In the genomic region with DNA sequence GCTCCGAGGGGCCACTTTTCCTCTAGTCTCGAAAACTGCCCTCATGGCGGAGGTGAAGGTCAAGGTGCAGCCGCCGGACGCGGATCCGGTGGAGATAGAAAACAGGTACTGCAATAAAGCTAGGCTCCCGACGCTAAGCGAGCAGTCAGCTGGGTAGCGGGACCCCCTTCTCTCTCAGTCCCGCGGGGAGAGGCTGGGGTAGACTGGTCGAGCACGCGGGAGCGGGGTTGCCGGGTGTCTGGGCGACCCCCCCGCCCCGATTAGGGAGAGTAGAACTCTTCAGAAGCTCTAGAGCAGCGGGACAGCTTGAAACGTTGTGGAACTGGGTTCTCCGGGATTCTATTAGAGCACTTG, we compare ENCODE assay signal across 8 mouse cellular contexts. TPM values are rescaled to one million over a fixed set of nuclear protein-coding genes. Genes with fewer than 3 reads are reported as not detected.
A peak's percentile ranks its signal among the peaks of the same experiment; 100 is the strongest.
DNase-seq lines count a peak whose midpoint lies in the region; ATAC-seq and TF ChIP-seq lines count a peak whose summit lies in the region.

No protein-coding gene starts in this region.

- H3K4me3 ChIP-seq in spleen, adult 2 months (ENCODE audit: extremely low read depth, insufficient read depth, insufficient read length) = peak overlapping the region; percentile 78
- H3K4me3 ChIP-seq in forebrain, embryonic 12.5 days (replicated peaks) = peak overlapping the region; percentile 94
- H3K4me3 ChIP-seq in liver, embryonic 11.5 days (ENCODE audit: low read depth, low read length) = peak overlapping the region; percentile 88
- peak overlapping the region; percentile 94 for H3K4me3 ChIP-seq in stomach, embryonic 15.5 days (replicated peaks)

- peak overlapping the region; percentile 96 for H3K27ac ChIP-seq in spleen, adult 2 months (ENCODE audit: insufficient read depth, low read length)
- H3K27ac ChIP-seq in forebrain, embryonic 12.5 days = peak overlapping the region; percentile 94
- H3K27ac ChIP-seq in liver, embryonic 11.5 days (ENCODE audit: low read depth, low read length) = peak overlapping the region; percentile 23; the same call in 1 of the 2 replicates
- H3K27ac ChIP-seq in stomach, embryonic 15.5 days = peak overlapping the region; percentile 91

- DNase-seq in spleen, adult 2 months (ENCODE audit: low read depth in 1 of 2, low spot score in 2 of 2) = peak in 1 of 2 experiments; percentile 4
- DNase-seq in spleen, postnatal 36 days (ENCODE audit: low spot score in 2 of 2) = no peak
- no peak for DNase-seq in liver, embryonic 11.5 days (ENCODE audit: low spot score)
- no peak for DNase-seq in thymus, postnatal 10 days (ENCODE audit: low spot score in 2 of 2)
- no peak for DNase-seq in kidney, postnatal 10 days
- DNase-seq in gastrocnemius, adult 18-20 months (ENCODE audit: low spot score) = no peak

- TF ChIP-seq CTCF in spleen, adult 2 months (IDR thresholded peaks at IDR 0.05; ENCODE audit: extremely low read depth, insufficient read depth, insufficient read length, insufficient replicate concordance) = no peak

- H3K9me3 ChIP-seq in forebrain, embryonic 12.5 days = no peaks in the 10 kb centered on the region
- no peaks in the 10 kb centered on the region for H3K9me3 ChIP-seq in liver, embryonic 11.5 days (ENCODE audit: control insufficient read depth, low read length)
- no peaks in the 10 kb centered on the region for H3K9me3 ChIP-seq in stomach, embryonic 15.5 days

- TF ChIP-seq POLR2A in spleen, adult 2 months (IDR thresholded peaks at IDR 0.05; ENCODE audit: low read depth, low read length) = no peak

- H3K4me2 ChIP-seq in forebrain, embryonic 12.5 days = peak overlapping the region; percentile 82
- H3K4me2 ChIP-seq in liver, embryonic 11.5 days = peak overlapping the region; percentile 90
- peak overlapping the region; percentile 94 for H3K4me2 ChIP-seq in stomach, embryonic 15.5 days

- ATAC-seq in forebrain, embryonic 12.5 days (ENCODE audit: low FRiP score) = peak; percentile 59
- peak; percentile 57 for ATAC-seq in liver, embryonic 11.5 days (replicated peaks; ENCODE audit: low FRiP score)
- peak; percentile 41 for ATAC-seq in stomach, embryonic 15.5 days (ENCODE audit: insufficient read depth, low FRiP score, low read depth)

- peak overlapping the region; percentile 90 for H3K9ac ChIP-seq in forebrain, embryonic 12.5 days
- H3K9ac ChIP-seq in liver, embryonic 11.5 days (ENCODE audit: low read depth, low read length) = peak overlapping the region; percentile 92
- peak overlapping the region; percentile 88 for H3K9ac ChIP-seq in stomach, embryonic 15.5 days

- H3K27me3 ChIP-seq in spleen, adult 2 months (ENCODE audit: control insufficient read depth, insufficient read depth, low read length) = no peaks in the 10 kb centered on the region; the same call in 1 of the 2 replicates
- 0 out of 2 replicates have a peak, but pooled peaks cover 4% of the 10 kb centered on the region for H3K27me3 ChIP-seq in forebrain, embryonic 12.5 days
- H3K27me3 ChIP-seq in liver, embryonic 11.5 days (replicated peaks; ENCODE audit: control insufficient read depth, insufficient read depth, low read length) = peaks cover 4% of the 10 kb centered on the region
- H3K27me3 ChIP-seq in stomach, embryonic 15.5 days (replicated peaks) = peaks cover 9% of the 10 kb centered on the region; the same call in 1 of the 2 replicates

- H3K4me1 ChIP-seq in spleen, adult 2 months (ENCODE audit: control insufficient read depth, insufficient read depth, insufficient read length) = peaks cover 5% of the 10 kb centered on the region
- peaks cover 15% of the 10 kb centered on the region for H3K4me1 ChIP-seq in forebrain, embryonic 12.5 days
- peaks cover 11% of the 10 kb centered on the region; the same call in 1 of the 2 replicates for H3K4me1 ChIP-seq in liver, embryonic 11.5 days (replicated peaks; ENCODE audit: control insufficient read depth, insufficient read depth, low read length)
- H3K4me1 ChIP-seq in stomach, embryonic 15.5 days = peaks cover 10% of the 10 kb centered on the region

- H3K36me3 ChIP-seq in spleen, adult 2 months (ENCODE audit: control insufficient read depth, insufficient read depth, low read length) = peaks cover 8% of the 10 kb centered on the region
- H3K36me3 ChIP-seq in forebrain, embryonic 12.5 days (replicated peaks) = peaks cover 11% of the 10 kb centered on the region
- H3K36me3 ChIP-seq in liver, embryonic 11.5 days (ENCODE audit: control insufficient read depth, insufficient read depth, low read length) = 0 out of 2 replicates have a peak, but pooled peaks cover 3% of the 10 kb centered on the region
- peaks cover 6% of the 10 kb centered on the region; the same call in 1 of the 2 replicates for H3K36me3 ChIP-seq in stomach, embryonic 15.5 days

- WGBS in spleen, adult 2 months = 2% methylated on average over 25 of the region's 25 CpGs
- WGBS in forebrain, embryonic 12.5 days = under 1% methylated on average over 25 of the region's 25 CpGs
- under 1% methylated on average over 25 of the region's 25 CpGs for WGBS in liver, embryonic 11.5 days
- WGBS in stomach, embryonic 15.5 days = under 1% methylated on average over 24 of the region's 25 CpGs

RNA-seq across cellular contexts. Expression of a gene that starts 0.3 kb away (rescaled TPM):
- polyA plus RNA-seq in spleen, adult 2 months (2012; rRNA removed) = 4.0 and 4.8 TPM in 2 replicates
- 38.9 and 39.5 TPM in 2 replicates for polyA plus RNA-seq in forebrain, embryonic 12.5 days (2016; fragmentation: Nextera tagmentation; extraction: Ambion mirVana)
- polyA plus RNA-seq in liver, embryonic 11.5 days (2014; fragmentation: Nextera tagmentation; extraction: Ambion mirVana) = 21.9 and 24.2 TPM in 2 replicates
- polyA plus RNA-seq in stomach, embryonic 15.5 days (2015; fragmentation: Nextera tagmentation; extraction: Ambion mirVana) = 21.9 and 22.6 TPM in 2 replicates
- total RNA-seq in gastrocnemius, adult 18-20 months (2021) = 1 to 10 TPM; 9.1 to 9.5 TPM

RNA-seq across cellular contexts. Expression of a gene that starts 0.6 kb away (rescaled TPM):
- polyA plus RNA-seq in spleen, adult 2 months (2012; rRNA removed) = 0.12 TPM in 2 replicates
- polyA plus RNA-seq in forebrain, embryonic 12.5 days (2016; fragmentation: Nextera tagmentation; extraction: Ambion mirVana) = 4.6 and 4.9 TPM in 2 replicates
- polyA plus RNA-seq in liver, embryonic 11.5 days (2014; fragmentation: Nextera tagmentation; extraction: Ambion mirVana) = 0.05 and 0.63 TPM in 2 replicates
- 1.2 and 2.4 TPM in 2 replicates for polyA plus RNA-seq in stomach, embryonic 15.5 days (2015; fragmentation: Nextera tagmentation; extraction: Ambion mirVana)
- total RNA-seq in gastrocnemius, adult 18-20 months (2021) = under 1 TPM; 0.27 to 0.52 TPM

RNA-seq across cellular contexts. Expression of a gene that starts 22.9 kb away (rescaled TPM):
- polyA plus RNA-seq in spleen, adult 2 months (2012; rRNA removed) = 3.1 and 3.3 TPM in 2 replicates
- 56.8 and 59.1 TPM in 2 replicates for polyA plus RNA-seq in forebrain, embryonic 12.5 days (2016; fragmentation: Nextera tagmentation; extraction: Ambion mirVana)
- polyA plus RNA-seq in liver, embryonic 11.5 days (2014; fragmentation: Nextera tagmentation; extraction: Ambion mirVana) = 33.4 and 33.8 TPM in 2 replicates
- 61.4 and 65.1 TPM in 2 replicates for polyA plus RNA-seq in stomach, embryonic 15.5 days (2015; fragmentation: Nextera tagmentation; extraction: Ambion mirVana)
- total RNA-seq in gastrocnemius, adult 18-20 months (2021) = 1 to 10 TPM; 5.9 TPM

RNA-seq across cellular contexts. Expression of a gene that starts 28.2 kb away (rescaled TPM):
- polyA plus RNA-seq in spleen, adult 2 months (2012; rRNA removed) = 26.5 and 26.8 TPM in 2 replicates
- 107 and 115 TPM in 2 replicates for polyA plus RNA-seq in forebrain, embryonic 12.5 days (2016; fragmentation: Nextera tagmentation; extraction: Ambion mirVana)
- 95.7 and 99.3 TPM in 2 replicates for polyA plus RNA-seq in liver, embryonic 11.5 days (2014; fragmentation: Nextera tagmentation; extraction: Ambion mirVana)
- 95.9 and 113 TPM in 2 replicates for polyA plus RNA-seq in stomach, embryonic 15.5 days (2015; fragmentation: Nextera tagmentation; extraction: Ambion mirVana)
- total RNA-seq in gastrocnemius, adult 18-20 months (2021) = 10 to 100 TPM; 10.5 to 11.8 TPM

Comparison
In these comparisons a context has a peak if more than half of its experiments do, and no peak if none do; other contexts are left out.
1. H3K27ac ChIP-seq: peak in every context shown above with its lines; median percentile 96 in spleen, adult 2 months; 94 in forebrain, embryonic 12.5 days; 91 in stomach, embryonic 15.5 days; 23 in liver, embryonic 11.5 days.